Mouse (Mus musculus) E14TG2a.4 (cell line): ENCODE results near the gene Aldh1a3.

Experiments
- H3K27me3 ChIP-seq: 2 replicates; pipeline ENCODE4 v1.6.1; 2014; ENCODE audit warnings: low read length, control low read depth; ENCODE audit not compliant: insufficient read depth
- H3K36me3 ChIP-seq: 2 replicates; pipeline ENCODE4 v1.6.1; 2014; ENCODE audit warnings: low read length, control low read depth; ENCODE audit not compliant: insufficient read depth
- H3K4me1 ChIP-seq: replicated peaks from 2 replicates; pipeline ENCODE4 v1.6.1; 2014; ENCODE audit warnings: low read depth, low read length, control low read depth
- H3K4me3 ChIP-seq: replicated peaks from 2 replicates; pipeline ENCODE4 v1.5.1; 2014; ENCODE audit warnings: mild to moderate bottlenecking, low read length
- H3K9me3 ChIP-seq: 2 replicates; pipeline ENCODE4 v1.6.1; 2014; ENCODE audit warnings: low read length, control low read depth
- CTCF ChIP-seq: conservative IDR thresholded peaks from 2 replicates; pipeline ENCODE4 v1.5.1; 2014; ENCODE audit warnings: low read length
- NANOG ChIP-seq: IDR thresholded peaks from 2 replicates; pipeline ENCODE4 v1.6.1; 2014; ENCODE audit warnings: borderline replicate concordance, low read length, mixed read lengths
- POU5F1 ChIP-seq: IDR thresholded peaks from 2 replicates; pipeline ENCODE4 v1.6.1; 2014; ENCODE audit warnings: low read length, borderline replicate concordance

Aldh1a3 gene

GRCm38 (mm10) chr7:66355791-66356522, 71.4 kb downstream of the Aldh1a3 start:
- no peaks in the 10 kb centered on the region for H3K4me1 ChIP-seq
- no peaks in the 10 kb centered on the region for H3K9me3 ChIP-seq
- no peaks in the 10 kb centered on the region for H3K36me3 ChIP-seq
- TF ChIP-seq POU5F1 (no peak), CTCF (no peak)
- H3K4me3 ChIP-seq, result no peak overlapping the region
- H3K27me3 ChIP-seq, result no peaks in the 10 kb centered on the region

- Histone ChIP-seq H3K36me3 (no peaks in the 10 kb centered on the region), H3K9me3 (no peaks in the 10 kb centered on the region), H3K27me3 (no peaks in the 10 kb centered on the region; the same call in 1 of the 2 replicates), H3K4me1 (no peaks in the 10 kb centered on the region), H3K4me3 (no peak overlapping the region)
- TF ChIP-seq NANOG (no peak), POU5F1 (no peak), CTCF (no peak)
These were observed 72.4 kb downstream of the Aldh1a3 start for GRCm38 (mm10) chr7:66354911-66355310.

- Histone ChIP-seq H3K9me3 (no peaks in the 10 kb centered on the region), H3K4me3 (no peak overlapping the region), H3K27me3 (no peaks in the 10 kb centered on the region; the same call in 1 of the 2 replicates), H3K4me1 (no peaks in the 10 kb centered on the region), H3K36me3 (no peaks in the 10 kb centered on the region)
- no peak for TF ChIP-seq POU5F1
- TF ChIP-seq NANOG, result no peak
- TF ChIP-seq CTCF, result no peak
These were observed 76.2 kb downstream of the Aldh1a3 start for GRCm38 (mm10) chr7:66351074-66351473.

- Histone ChIP-seq H3K4me3 (no peak overlapping the region), H3K9me3 (no peaks in the 10 kb centered on the region), H3K4me1 (no peaks in the 10 kb centered on the region), H3K36me3 (no peaks in the 10 kb centered on the region), H3K27me3 (no peaks in the 10 kb centered on the region; the same call in 1 of the 2 replicates)
- no peak for TF ChIP-seq NANOG
- TF ChIP-seq CTCF, result no peak
- no peak for TF ChIP-seq POU5F1
These were observed 77.6 kb downstream of the Aldh1a3 start for GRCm38 (mm10) chr7:66349670-66350069.

- no peak overlapping the region for H3K4me3 ChIP-seq
- H3K4me1 ChIP-seq, result no peaks in the 10 kb centered on the region
- no peaks in the 10 kb centered on the region for H3K9me3 ChIP-seq
- H3K27me3 ChIP-seq, result no peaks in the 10 kb centered on the region; the same call in 1 of the 2 replicates
- H3K36me3 ChIP-seq, result no peaks in the 10 kb centered on the region
- TF ChIP-seq CTCF (no peak), POU5F1 (no peak), NANOG (no peak)
These were observed 78.7 kb downstream of the Aldh1a3 start for GRCm38 (mm10) chr7:66348588-66348987.

DNA sequence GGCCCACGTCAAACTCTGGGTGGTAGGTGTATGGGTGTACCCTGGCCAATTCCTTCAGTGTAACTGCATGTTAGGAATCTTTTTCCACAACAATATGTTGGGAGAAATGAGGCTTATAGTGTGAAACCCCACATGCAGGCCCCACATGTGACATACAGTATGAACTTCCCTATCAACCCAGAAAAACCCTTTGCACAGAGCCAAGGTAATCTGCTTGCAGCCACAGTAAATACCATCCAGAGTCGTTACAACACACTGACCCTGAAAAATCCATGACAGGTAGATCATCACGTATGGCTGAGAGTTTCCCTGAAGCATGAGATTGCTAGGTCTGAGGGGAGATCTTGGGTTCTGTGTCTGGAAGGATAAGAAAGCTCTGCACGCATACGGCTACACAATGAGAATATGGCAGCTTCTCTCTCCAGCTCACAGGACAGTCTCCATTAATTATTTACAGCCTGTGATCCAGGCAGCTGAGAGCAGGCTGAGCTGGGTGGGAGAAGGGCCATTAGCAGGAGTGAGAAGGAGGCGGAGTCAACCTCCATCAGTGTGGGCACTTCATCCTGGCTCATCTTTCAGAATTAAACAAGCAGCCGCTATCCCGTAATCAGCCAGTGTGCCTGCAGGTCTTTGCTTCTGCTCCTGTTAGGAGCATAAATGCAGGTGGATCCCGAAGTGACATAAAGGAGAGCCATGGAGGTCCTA, 80.2 kb downstream of the Aldh1a3 start:
- peaks cover 2% of the 10 kb centered on the region; the same call in 1 of the 2 replicates for H3K27me3 ChIP-seq
- TF ChIP-seq NANOG (no peak), CTCF (no peak), POU5F1 (no peak)
- H3K4me1 ChIP-seq, result no peaks in the 10 kb centered on the region
- H3K36me3 ChIP-seq, result no peaks in the 10 kb centered on the region
- H3K9me3 ChIP-seq, result no peaks in the 10 kb centered on the region
- no peak overlapping the region for H3K4me3 ChIP-seq

DNA sequence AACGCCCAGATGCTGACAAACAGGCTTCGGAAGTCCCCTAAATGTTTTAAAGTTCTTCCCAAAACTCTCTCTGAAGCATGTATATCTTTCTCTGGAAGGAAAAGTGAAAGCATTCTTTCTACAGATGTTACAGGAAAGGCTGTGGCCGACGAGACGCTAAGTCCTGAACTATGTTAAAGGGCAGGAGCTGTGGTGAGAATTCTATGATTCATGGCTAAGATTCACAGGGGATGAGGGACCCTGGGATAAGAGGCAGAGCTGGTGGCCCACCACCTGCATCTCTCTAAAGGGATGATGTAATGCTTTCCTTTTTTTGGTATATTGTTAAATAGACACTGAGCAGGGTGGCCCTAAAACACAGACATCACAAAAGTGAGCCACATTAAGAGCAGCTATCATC, 84.0 kb downstream of the Aldh1a3 start:
- Histone ChIP-seq H3K4me1 (no peaks in the 10 kb centered on the region), H3K9me3 (no peaks in the 10 kb centered on the region), H3K4me3 (no peak overlapping the region), H3K27me3 (peaks cover 8% of the 10 kb centered on the region; the same call in 1 of the 2 replicates), H3K36me3 (no peaks in the 10 kb centered on the region)
- TF ChIP-seq CTCF (no peak), NANOG (no peak), POU5F1 (no peak)

DNA sequence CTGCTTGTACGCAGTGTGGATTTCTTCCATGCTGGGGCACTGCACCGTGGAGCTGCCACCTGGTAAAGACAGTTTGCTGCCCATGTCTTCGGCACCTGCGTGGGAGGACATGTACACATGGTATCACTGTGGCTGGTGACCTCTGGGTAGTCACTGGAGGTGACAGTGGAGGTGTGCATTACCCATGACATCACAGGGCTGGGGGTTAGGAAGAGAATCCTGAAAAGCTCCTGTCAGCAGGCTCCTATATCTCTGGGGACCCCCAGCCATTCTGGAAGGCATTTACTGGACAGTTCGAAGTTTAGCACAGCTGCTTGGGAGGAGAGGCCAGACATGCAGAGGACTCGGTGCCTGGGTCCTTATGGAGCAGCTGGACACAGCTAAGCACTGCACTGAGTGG, 84.5 kb downstream of the Aldh1a3 start:
- TF ChIP-seq NANOG, result no peak
- TF ChIP-seq CTCF, result no peak
- TF ChIP-seq POU5F1, result no peak
- Histone ChIP-seq H3K9me3 (no peaks in the 10 kb centered on the region), H3K36me3 (no peaks in the 10 kb centered on the region), H3K27me3 (peaks cover 8% of the 10 kb centered on the region; the same call in 1 of the 2 replicates), H3K4me1 (no peaks in the 10 kb centered on the region), H3K4me3 (no peak overlapping the region)

DNA sequence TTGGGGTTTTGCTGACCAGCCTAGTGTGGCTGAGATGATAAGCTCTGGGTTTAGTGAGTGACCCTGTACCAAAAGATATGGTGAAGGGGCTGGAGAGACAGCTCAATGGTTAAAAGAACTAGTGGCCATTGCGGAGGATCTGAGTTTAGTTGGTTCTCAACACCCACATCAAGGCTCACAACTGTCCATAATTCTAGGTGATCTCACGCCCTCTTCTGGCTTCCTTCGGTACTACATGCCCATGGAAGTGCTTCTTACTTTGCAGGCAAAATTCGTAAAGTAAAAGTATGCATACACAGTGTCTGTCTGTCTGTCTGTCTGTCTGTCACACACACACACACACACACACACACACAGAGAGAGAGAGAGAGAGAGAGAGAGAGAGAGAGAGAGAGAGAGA, 85.0 kb downstream of the Aldh1a3 start:
- Histone ChIP-seq H3K4me1 (no peaks in the 10 kb centered on the region), H3K36me3 (no peaks in the 10 kb centered on the region), H3K9me3 (no peaks in the 10 kb centered on the region), H3K4me3 (no peak overlapping the region), H3K27me3 (peaks cover 8% of the 10 kb centered on the region; the same call in 1 of the 2 replicates)
- TF ChIP-seq POU5F1 (no peak), CTCF (peak; percentile 52), NANOG (no peak)
